Comparison of ENCODE assay signal across 8 mouse cellular contexts in genomic region chr19:32254739-32255344, GRCm38 (mm10).
A peak's percentile ranks its signal among the peaks of the same experiment; 100 is the strongest.
DNase-seq lines count a peak whose midpoint lies in the region; ATAC-seq and TF ChIP-seq lines count a peak whose summit lies in the region.

No protein-coding gene starts in this region.

- H3K36me3 ChIP-seq in heart, embryonic 12.5 days = 0 out of 2 replicates have a peak, but pooled peaks cover 5% of the 10 kb centered on the region
- H3K36me3 ChIP-seq in G1E (replicated peaks) = peaks cover 23% of the 10 kb centered on the region
- peaks cover 25% of the 10 kb centered on the region for H3K36me3 ChIP-seq in megakaryocyte, embryonic 14.5 days (replicated peaks; ENCODE audit: low read length)

- no peak overlapping the region for H3K9ac ChIP-seq in heart, embryonic 12.5 days

- H3K4me3 ChIP-seq in heart, embryonic 12.5 days = no peak overlapping the region
- peak overlapping the region; percentile 8; the same call in 1 of the 2 replicates for H3K4me3 ChIP-seq in G1E (ENCODE audit: low read depth, low read length)
- peak overlapping the region; percentile 62 for H3K4me3 ChIP-seq in megakaryocyte, embryonic 14.5 days (replicated peaks)

- no peaks in the 10 kb centered on the region for H3K27me3 ChIP-seq in heart, embryonic 12.5 days (replicated peaks)
- no peaks in the 10 kb centered on the region for H3K27me3 ChIP-seq in G1E (ENCODE audit: insufficient read depth, low read length)
- H3K27me3 ChIP-seq in megakaryocyte, embryonic 14.5 days (replicated peaks) = no peaks in the 10 kb centered on the region

- H3K27ac ChIP-seq in heart, embryonic 12.5 days (ENCODE audit: poor library complexity, severe bottlenecking) = peak overlapping the region; percentile 49; the same call in 1 of the 2 replicates

- H3K4me2 ChIP-seq in heart, embryonic 12.5 days = no peak overlapping the region

- DNase-seq in heart, postnatal 14 days = no peak
- DNase-seq in G1E (ENCODE audit: low spot score) = no peak
- peak; percentile 53 for DNase-seq in kidney, adult 18-20 months
- DNase-seq in adrenal gland, postnatal 14 days = no peak
- no peak for DNase-seq in ovary, postnatal 10 days (ENCODE audit: low spot score)

- no peak for ATAC-seq in heart, embryonic 12.5 days (ENCODE audit: insufficient number of reproducible peaks, low FRiP score)
- peak; percentile 19; the same call in 1 of the 2 replicates for ATAC-seq in G1E (ENCODE audit: extremely low read depth, insufficient number of reproducible peaks, low FRiP score, poor library complexity, severe bottlenecking)
- ATAC-seq in erythroid progenitor cell, adult 5-6 weeks (replicated peaks; ENCODE audit: low FRiP score, poor library complexity, severe bottlenecking) = no peak

- no peak for TF ChIP-seq CTCF in G1E (IDR thresholded peaks at IDR 0.05; ENCODE audit: low read depth, low read length)

- intact Hi-C loops in heart, postnatal 14 days (cut with DNase I) = no loop called here

- no peaks in the 10 kb centered on the region for H3K9me3 ChIP-seq in heart, embryonic 12.5 days (replicated peaks)
- H3K9me3 ChIP-seq in G1E (replicated peaks) = no peaks in the 10 kb centered on the region
- H3K9me3 ChIP-seq in megakaryocyte, embryonic 14.5 days = no peaks in the 10 kb centered on the region

- peaks cover 56% of the 10 kb centered on the region for H3K4me1 ChIP-seq in heart, embryonic 12.5 days (replicated peaks)
- peaks cover 90% of the 10 kb centered on the region for H3K4me1 ChIP-seq in G1E (ENCODE audit: insufficient read depth, low read depth, low read length)
- H3K4me1 ChIP-seq in megakaryocyte, embryonic 14.5 days = peaks cover 96% of the 10 kb centered on the region

- 54% methylated on average over 8 of the region's 8 CpGs for WGBS in heart, embryonic 12.5 days
